Mouse (Mus musculus): ENCODE data around the gene Kirrel2.
"Not testable (repeated sequence)": the region's sequence is repeated elsewhere in the genome, so short reads cannot be mapped to it uniquely, and the experiment has no call there.

The Kirrel2 gene

DNA sequence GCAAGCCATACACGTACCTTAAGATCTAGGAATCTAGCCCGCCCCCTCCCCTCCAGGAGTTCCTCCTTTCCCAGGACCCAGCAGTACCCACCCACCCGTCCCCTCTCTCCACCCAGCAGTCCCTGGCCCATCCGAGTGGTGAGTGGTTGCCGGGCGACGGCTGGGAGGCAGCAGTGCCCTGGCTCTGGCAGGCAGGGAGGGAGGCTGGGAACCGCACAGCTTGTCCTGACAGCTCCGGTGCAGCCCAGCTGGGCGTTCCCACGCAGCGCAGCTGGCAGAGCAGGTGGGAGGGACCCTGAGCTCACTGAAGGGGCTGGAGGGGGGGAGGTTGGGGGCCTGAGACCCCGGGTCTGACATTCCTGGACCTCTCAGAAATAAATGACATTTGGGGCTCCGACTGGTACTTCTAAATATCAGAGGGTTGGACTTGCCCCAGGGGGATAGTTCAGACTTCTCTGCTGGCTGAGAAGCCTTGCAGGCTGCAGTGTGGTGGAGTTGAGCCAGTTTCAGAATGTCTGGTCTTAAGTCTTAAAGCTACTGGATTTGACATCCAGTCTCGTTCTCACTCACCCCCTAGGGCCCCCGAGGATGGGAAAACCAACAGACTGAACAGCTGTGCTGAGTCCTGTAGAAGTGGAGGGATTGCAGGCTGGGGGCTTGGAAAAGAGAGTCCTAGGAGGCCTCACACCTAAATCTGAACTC lies at the start of gene Kirrel2, which contains the start of gene Nphs1:
Gene Kirrel2 (minus strand): TSS at position 62 of the 702 bp plus-strand sequence.
Gene Nphs1 (plus strand): TSS at position 687 of the 702 bp plus-strand sequence.
- no peak for DNase-seq (ENCODE audit: low read depth)

DNA sequence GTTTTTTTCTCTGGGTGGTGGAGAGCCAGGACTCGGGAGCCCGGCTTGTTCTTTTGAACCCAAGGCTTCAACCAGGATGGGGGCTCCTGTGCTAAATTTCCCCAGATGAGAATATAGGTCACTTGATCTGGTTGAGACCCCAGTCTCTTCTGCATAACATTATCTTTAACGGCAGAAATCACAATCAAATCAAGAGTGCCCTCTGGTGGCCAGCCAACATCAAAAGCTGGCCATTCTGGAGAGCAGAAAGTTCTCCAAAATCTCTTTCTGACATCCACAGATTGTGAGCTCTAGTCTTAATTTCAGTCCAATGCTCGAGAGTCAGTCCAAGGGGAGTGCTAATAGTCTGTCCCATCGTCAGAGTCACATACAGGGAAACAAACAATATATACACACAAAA lies 43.7 kb upstream of the Kirrel2 start:
- DNase-seq (ENCODE audit: low read depth) = not testable (repeated sequence)

DNA sequence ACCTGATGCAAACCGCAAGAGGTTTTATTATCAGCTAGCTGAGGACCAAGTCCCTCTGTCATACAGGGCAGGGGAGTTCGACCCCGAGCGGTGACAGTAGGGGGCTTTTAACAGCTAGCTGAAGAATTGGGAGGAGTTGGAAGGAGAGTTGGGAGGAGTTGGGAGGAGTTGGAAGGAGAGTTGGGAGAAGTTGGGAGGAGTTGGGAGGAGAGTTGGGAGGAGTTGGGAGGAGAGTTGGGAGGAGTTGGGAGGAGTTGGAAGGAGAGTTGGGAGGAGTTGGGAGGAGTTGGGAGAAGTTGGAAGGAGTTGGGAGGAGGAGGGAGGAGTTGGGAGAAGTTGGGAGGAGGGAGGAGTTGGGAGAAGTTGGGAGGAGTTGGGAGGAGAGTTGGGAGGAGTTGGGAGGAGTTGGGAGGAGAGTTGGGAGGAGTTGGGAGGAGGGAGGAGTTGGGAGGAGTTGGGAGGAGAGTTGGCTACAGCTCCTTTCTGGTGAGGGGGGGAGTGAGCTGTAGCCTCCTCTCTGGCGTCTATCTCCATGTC lies 38.1 kb upstream of the Kirrel2 start:
- DNase-seq (ENCODE audit: low read depth) = not testable (repeated sequence)

DNA sequence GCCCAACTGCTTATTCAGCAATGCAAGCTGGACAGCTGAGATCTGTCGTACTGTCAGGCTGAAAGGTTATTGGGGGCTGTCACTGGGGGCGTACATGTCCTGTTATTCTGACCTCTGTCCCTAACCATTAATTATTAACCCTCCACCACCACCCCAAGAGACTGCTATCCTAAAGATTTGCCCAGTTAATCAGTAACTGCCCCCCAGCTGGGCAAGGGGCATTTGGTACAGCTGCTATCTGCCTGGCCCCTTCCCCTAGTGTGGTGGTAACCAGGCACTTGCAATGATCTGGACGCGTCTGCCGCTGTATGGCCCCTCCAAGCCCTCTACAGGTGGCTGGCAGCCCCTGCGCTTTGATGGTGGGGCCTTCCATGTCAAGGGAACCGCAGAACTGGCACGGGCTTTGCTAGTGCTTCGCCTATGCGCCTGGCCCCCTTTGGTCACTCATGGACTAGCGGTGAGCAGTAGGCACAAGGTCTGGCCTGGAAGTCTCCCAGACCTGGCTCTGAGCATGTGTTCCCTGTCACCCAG lies 36.0 kb upstream of the Kirrel2 start, which contains the start of gene Prodh2:
Gene Prodh2 (plus strand): TSS at position 222 of the 531 bp plus-strand sequence.
- DNase-seq (ENCODE audit: low read depth) = no peak

DNA sequence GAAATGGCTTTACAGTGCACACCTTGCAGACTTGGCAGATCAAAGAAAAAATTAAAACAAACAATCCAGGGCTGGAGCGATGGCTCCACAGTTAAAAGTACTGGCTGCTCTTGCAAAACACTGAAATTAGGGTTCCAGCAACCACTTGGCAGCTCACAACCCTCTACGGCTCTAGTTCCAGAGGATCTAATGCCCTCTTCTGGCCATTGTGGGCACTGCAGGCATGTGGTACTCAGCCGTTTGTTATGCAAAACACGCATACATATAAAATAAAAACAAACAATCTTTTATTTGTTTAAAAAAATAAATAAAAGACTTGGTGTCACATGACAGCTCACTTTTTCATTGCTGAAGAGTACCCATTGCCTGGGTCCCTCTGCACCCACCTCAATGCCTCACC lies 35.3 kb upstream of the Kirrel2 start:
- DNase-seq (ENCODE audit: low read depth) = peak; percentile 40

DNA sequence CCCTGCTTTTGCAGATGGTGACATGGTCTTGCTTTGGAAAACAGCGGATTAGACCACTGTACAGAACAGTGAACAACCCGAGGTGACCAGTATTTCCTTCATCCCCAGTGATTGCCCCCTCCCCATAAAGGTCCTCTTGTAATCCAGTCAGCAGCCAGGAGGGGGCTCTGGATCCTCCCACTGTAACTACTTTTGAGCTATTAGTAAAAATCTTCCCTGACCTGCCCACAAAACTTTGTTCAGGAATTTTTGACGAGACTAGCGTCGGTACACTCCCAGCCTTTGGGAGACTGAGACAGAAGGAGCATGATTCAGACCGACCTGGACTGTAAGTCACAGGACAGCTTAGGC lies 33.4 kb upstream of the Kirrel2 start:
- DNase-seq (ENCODE audit: low read depth) = no peak

DNA sequence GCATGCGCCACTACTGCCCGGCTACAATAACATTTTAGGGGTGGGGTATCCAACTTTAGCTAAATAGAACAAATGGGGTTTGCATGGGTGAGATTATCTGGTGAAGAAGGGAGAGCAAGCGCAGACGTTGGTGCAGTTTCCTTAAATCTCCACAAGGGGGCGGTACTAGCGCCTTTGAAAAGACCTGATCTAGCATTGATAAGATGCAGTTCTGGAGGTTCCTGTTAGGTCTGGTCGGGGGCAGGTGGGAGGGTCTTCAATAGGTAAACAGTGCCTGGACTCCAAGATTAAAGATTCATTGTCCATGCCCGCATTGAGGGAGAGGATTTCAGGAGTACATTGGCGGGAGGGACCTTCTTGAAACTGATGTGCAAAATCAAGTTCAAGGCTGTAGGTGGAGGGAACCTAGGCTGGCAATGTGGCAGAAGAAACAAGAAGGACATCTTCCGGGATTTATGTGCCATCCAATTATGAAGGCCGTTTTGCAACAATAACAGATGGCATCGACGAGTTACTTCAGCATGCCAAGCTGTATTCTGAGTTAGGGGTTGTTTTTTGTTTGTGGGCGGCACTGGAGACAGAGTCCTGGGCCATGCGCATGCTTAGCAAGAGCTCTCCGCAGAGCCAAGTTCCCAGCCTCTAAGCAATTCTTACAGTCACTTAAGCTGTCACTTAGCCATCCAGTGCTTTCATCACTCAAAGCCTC lies 32.9 kb upstream of the Kirrel2 start:
- no peak for DNase-seq (ENCODE audit: low read depth)

DNA sequence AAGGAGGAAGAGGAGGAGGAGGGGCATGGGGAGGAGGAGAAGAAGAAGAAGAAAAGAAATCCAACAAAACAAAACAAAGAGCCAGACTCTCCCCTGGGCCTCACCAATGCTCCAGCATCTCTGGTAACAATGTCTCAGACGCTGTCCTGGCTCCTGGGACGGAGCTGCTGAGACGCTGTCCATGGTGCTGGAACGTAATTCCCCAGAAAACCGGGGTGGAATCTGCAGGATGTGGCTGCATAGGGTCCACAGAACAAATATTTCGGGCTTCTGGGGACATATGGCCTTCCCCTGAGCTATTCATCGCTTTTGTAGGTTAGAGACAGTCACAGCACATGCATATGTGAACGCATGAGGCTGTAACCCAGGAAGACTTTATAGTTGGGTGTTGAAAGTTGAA lies 26.8 kb upstream of the Kirrel2 start:
- DNase-seq (ENCODE audit: low read depth) = no peak

DNA sequence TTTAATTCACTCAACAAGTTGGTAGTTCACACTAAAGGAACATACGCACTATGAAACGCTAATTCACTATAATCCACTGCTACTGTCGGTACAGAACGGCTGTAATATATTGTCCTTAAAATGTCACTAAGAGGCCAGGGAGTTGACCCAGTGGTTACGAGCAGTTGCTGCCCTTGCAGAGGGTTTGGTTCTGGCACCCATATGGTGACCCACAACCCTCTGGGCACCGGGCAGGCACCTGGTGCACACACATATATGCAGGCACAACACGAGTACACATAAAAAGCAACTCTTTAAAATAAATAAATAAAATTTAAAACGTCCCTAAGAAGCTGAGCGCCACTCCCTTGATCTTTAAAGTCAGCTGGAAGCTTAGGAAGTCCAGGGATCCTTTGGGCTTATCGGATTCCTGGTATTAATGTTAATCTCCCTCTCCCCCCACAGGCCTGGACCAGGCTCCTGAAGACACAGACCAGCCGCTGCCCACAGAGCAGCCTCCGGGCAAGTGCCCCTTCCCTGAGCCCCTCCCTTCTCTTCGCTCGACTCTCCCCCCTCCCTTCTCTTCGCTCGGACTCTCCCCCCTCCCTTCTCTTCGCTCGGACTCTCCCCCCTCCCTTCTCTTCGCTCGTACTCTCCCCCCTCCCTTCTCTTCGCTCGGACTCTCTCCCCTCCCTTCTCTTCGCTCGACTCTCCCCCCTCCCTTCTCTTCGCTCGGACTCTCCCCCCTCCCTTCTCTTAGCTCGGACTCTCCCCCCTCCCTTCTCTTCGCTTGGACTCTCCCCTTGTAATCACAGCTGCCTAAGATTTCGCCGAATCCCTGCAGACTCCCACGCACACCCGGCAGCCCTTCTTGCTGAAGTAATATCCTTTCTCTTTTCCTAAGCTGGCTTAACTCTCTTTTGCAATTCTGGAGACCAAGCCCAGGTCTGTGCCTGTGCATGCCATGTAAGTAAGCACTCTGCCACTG lies 20.2 kb upstream of the Kirrel2 start:
- no peak for DNase-seq (ENCODE audit: low read depth)

DNA sequence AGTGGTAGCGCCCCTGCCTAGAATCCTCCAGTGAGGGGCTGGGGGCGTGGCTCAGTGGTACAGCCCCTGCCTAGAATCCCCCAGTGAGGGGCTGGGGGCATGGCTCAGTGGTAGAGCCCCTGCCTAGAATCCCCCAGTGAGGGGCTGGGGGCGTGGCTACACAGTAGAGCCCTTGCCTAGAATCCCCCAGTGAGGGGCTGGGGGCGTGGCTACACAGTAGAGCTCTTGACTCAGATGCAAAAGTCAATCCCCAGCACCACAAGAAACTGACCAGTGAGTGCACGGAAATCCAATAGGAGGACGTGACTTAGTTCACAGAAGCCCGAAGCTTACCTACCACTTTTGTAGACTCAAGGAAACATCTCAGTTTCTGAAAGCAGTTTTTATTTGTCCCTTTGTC lies 18.6 kb upstream of the Kirrel2 start:
- not testable (repeated sequence) for DNase-seq (ENCODE audit: low read depth)

DNA sequence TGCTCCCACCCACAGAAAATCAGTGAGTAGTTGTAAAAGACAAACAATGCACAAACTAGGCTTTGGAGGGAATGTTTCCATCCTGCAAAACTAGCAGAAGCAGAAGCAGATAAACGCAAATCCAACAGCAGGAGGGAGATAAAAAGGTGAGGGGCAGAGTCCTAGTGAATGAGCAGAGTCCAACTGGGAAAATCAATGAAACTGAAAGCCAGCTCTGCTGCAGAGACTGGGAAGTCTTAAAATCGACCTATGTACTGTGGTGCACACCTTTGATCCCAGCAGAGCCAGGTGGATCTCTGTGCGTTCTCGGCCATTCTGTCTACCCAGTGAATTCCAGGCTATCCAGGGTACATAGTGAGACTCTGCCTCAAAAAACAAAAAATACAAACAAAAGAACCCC lies 17.5 kb upstream of the Kirrel2 start:
- DNase-seq (ENCODE audit: low read depth) = no peak

DNA sequence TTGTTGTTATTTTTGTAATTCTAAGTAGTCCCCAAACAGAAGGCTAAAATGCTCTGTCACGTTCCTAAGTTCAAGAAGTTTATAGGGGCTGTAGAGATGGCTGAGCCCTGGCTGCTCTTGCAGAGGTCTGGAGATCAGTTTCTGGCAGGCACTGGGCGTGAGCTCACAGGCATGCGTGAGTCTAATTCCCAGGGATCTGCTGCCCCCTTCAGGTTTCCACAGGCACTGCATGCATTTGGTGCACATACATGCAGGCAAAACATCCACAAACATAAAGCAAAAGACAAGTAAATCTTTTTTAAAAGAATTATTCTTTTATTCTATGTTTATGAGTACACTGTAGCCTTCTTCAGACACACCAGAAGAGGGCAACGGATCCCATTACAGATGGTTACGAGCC lies 14.9 kb upstream of the Kirrel2 start:
- DNase-seq (ENCODE audit: low read depth) = no peak

DNA sequence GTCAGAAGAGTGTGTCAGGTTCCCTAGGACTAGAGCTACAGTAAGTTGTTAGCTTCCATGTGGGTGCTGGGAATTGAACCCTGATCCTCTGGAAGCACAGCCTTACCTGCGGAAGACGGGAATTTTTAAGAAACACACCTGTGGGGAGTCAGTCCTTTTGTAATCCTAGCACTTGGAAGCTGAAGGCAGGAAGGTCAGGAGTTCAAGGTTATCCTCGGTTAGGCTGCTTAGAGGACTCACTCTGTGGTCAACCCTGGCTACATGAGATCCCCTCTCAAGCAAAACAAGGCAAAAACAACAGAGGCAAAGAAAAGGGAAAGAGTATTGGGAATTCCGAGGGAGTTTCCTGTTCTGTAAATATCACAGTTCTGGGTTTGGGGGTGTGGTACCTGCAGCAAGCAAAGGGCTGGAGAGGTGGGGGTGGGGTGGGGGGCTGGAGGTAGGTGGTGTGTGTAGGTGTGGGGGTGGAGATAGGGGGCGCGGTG lies 7.4 kb upstream of the Kirrel2 start:
- DNase-seq (ENCODE audit: low read depth) = no peak

DNA sequence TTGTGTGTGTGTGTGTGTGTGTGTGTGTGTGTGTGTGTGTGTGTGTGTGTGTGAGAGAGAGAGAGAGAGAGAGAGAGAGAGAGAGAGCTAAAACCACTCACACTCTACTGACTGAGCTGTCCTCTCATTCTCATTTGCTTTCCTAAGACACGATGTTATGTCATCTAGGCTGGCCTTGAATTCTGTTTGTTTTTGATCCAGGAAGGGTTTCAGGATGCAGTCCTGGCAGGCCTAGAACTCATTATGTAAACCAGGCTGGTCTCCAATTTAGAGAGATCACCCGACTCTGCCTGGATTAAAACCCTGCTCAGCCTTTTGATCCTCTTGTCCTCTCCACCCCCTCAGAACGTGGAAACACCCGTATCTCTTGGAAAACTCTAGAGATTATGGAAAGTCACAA lies 6.5 kb upstream of the Kirrel2 start:
- no peak for DNase-seq (ENCODE audit: low read depth)

DNA sequence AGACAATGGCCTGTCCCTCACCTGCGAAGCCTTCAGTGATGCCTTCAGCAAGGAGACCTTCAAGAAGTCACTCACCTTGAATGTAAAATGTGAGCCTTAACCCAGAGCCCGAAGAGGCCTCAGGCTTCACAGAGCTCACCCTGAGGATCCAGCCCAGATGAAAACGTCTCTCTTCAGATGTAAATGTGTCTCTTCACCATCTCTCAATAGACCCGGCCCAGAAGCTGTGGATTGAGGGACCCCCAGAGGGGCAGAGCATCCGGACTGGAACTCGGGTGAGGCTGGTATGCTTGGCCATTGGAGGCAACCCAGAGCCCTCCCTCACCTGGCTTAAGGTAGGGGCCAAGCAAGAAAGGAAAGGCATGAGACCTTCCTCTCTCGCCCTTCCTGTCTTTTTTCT lies 6.1 kb upstream of the Kirrel2 start:
- no peak for DNase-seq (ENCODE audit: low read depth)

DNA sequence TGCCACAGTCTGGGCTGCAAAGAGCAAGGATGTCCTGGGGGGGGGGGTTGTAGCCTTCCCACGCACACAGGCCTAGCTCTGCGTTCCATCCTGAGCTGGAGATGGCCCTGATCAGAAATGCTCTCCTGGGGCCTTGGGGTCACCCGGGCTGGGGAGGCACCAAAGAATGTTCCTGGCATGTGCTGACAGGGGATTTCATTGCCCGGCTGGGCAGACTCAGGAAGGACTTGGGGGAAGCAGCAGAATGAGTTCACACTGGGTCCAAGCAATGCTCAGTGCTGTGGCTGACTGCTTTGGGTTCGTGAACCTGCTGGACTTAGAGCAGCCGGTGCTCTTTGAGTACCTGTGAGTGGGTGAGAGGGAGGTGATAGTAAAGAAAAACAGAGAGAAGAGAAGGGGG lies 2.0 kb upstream of the Kirrel2 start:
- DNase-seq (ENCODE audit: low read depth) = no peak

DNA sequence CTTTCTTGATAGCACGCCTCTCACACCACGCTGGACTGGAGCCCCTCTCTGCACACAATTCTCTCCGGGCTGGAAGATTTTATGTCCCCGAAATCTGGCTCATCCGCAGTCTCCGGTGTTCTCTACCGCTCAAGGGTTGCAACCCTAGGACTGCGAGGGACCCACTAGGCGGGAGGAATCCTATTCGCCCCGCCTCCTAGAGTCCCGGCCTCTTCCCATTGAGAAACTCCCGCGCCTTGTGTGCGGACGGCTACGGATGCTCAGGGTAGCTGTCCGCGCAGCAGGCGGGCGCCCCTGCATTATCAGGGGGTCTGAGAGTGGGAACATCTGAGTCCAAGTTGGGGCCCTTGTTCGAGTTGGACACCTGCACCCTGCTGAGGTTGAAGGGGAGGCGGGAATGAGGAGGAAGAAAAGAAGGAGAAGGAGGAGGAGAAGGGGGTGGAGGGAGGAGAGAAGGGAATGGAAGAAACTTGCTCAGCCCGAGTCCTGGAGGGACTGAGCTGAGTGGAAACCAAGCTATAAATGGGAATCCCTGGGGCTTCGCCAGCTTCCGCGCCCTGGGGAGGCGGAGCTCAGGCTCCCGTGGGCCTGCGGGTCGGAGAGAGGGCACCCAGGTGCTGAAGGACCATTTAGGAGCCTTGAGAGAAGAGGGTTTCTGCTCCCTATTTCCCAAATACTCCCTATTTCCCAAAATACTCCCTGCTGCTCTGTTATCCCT lies 420 bp downstream of the Kirrel2 start:
- DNase-seq (ENCODE audit: low read depth) = no peak

DNA sequence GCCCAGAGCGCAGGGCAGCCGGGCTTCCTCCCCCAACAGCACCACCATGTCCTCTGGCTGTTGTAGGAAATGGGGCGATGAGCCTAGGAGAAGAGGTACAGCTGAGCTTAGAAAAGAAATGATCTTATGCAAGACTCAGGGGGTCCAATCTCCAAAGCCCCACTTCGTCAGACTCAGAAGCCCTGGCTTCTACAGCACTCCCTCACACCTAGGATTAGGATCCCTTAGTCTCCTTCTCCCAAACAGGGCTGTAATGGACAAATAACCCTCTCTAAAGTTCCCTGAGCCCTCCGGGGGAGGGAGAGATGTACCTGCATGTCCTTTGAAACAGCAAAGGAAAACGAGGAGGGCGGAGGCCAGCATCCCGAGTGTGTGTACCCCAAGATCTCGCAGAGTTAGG lies 1.0 kb downstream of the Kirrel2 start:
- DNase-seq (ENCODE audit: low read depth) = no peak

DNA sequence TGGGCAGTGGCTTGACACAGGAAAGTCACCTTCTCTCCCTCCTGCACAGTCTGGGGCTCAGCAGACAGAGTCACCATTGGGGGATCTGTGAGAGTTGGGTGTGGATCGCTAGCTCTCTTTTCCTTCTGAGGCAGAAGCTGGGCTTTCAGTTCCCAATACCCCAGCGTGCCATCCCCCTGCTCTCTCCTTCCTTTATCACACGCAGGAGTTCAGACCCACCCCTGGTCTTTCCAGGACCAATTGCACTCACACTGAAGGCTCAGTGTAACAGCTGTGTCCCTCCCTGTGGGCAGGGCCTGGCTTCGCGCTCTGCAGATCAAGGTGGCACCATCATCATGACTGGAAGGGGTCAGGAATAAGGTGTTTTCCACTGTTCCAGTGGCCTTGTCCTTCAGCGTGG lies 3.2 kb downstream of the Kirrel2 start:
- no peak for DNase-seq (ENCODE audit: low read depth)

DNA sequence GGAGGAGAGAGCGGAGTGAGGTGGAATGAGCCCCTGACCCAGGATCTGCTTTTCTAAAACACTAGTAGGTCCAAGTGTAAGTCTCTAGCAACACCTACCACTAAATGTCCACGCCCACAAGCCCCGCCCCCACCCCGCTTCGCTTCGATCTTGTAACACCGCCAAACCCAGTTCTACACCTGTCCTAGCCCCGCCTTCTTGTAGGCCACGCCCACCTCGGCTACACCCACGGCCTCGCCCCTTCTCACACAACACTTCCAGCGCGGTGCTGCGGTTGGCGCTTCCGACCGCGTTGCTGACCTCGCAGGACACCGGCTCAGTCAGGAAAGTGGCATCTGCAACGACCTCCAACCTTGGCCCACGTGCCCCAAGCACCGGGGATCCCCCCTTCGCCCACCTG lies 3.7 kb downstream of the Kirrel2 start:
- DNase-seq (ENCODE audit: low read depth) = no peak

DNA sequence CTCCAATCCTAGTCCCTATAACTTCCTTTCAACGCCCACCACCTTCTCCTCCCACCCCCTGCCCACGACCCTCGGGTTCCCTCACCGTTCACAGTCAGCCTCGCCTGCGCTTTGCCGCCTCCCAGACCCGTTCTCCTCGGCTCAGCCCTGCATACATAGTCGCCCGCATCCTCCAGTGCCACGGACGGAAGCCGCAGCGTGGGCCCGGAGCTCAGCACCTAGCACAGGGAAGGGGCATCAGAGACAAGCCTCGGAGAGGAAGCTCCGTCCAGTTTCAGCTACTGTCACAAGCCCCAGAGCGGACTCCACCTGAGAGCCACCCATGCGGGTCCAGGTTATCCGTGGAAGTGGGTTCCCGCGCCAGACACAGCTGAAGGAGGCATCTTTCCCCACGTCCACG lies 4.2 kb downstream of the Kirrel2 start:
- no peak for DNase-seq (ENCODE audit: low read depth)

Data from fibroblast of lung, adult 2 months (primary cell).